Mouse (Mus musculus): ENCODE results near the gene Tctn1. TPM values are rescaled to one million over a fixed set of nuclear protein-coding genes. Genes with fewer than 3 reads are reported as not detected.

Gene Tctn1
- polyA plus RNA-seq (2014; fragmentation: Illumina TruSeq; extraction: RNeasy Lipid Tissue Mini Kit (QIAGEN cat#74804); ENCODE audit: low read depth, low replicate concordance), result 2.3 TPM

DNA sequence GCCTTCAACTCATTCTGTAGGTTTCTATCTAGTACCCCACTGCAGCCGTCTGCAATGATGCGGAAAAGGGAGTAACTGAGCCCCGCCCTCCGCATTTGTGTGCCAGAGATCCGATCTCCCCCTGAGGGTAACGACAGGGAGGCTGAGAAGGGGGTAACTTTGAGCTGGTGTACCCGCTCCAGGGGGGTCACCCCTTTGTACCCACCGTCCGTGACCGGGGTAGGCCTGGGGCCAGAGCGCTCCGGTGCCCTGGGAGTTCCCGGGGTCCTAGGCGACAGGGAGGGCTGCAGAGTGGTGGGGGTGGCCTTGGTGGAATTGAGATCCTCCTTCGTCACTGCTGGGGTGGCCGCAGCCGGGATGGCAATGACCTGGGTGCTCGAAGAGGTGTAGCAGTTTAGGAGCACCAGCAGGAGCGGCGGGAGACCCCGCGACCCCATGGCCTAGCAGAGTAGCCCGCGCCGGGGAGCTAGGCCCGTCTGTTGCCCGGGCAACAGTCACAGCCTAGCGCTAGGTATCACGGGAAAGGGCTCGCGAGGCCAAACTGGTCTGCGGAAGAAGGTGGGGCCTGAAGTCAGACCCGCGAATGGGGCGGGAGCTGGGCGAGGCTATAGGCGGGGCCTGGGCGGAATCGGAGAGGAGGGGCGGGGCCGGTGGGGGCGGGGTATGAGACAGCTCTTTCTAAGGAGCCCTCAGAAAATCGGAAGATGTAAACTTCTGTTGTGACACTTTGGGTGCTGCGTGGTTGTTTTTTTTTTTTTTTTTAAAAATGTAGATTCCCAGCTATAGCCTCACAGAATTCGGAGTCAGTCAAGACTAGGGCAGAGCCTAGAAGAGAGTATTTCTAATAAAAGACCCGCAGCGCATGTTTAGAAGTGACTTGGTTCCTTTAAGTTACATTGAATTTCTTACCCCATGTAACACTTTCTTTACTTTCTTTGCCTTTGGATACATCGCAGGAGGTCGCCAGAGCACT lies at the start of gene Tctn1:
TSS of gene Tctn1 (minus strand) at position 528 of the 973 bp plus-strand sequence.

DNA sequence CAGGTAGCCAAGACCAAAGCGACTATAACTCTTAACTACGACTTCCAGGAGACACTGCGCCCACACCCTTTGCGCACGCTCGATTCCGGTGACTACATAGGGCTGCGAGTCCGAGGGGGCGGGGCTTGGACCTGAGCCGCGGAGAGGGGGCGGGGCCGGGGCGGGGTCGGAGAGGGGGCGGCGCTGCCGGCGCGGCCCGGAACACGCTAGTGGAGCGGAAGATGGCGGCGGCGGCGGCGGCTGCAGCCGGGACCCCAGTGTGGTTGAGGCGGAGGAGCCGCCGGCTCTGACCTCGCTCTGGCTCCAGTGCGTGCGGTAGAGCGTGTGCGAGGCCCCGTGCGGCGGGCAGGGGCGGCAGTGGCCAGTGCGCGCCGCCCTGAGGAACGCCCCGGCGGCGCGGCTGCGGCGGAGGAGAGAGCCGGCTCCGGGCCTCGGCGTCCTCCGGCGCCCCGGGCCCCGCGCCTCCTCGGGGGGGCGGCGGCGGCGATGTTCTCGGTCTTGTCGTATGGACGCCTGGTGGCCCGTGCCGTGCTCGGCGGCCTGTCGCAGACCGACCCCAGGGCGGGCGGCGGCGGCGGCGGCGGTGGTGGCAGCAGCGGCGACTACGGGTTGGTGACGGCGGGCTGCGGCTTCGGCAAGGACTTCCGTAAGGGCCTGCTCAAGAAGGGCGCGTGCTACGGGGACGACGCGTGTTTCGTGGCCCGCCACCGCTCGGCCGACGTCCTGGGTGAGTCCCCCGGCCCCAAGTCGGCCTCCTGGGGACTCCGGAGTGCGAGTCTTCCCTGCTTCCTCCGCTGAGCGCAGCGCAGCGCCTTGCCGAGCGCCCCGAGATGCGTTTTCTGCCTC lies 20.1 kb upstream of the Tctn1 start, which contains the start of gene Pptc7:
TSS of gene Pptc7 (plus strand) at position 183 of the 846 bp plus-strand sequence.

DNA sequence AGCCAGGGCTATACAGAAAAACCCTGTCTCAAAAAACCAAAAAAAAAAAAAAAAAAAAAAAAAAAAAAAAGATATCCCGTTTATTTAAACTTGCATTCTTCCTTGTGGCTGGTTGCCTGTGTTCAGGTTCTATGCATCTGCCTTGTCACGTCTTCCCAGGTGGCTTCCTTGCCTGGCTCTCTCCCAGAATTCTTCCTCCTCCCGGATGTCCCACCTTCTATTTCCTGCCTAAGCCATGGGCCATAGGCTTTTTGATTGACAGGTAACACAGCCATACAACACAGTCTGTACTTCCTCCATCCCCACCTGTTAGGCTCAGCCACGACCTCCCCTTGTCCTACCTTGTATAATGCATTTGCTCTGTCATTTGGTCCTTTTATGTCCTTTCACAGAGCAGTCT lies 57.8 kb downstream of the Tctn1 start, which contains the start of gene Hvcn1:
TSS of gene Hvcn1 (plus strand) at position 330 of the 400 bp plus-strand sequence.

Other genes starting within 250 kb of the Tctn1 start
- 0.13 TPM for gene Cux2, start 214.4 kb downstream of the Tctn1 start, polyA plus RNA-seq (2014; fragmentation: Illumina TruSeq; extraction: RNeasy Lipid Tissue Mini Kit (QIAGEN cat#74804); ENCODE audit: low read depth, low replicate concordance)
- gene Myl2, start 163.5 kb downstream of the Tctn1 start, polyA plus RNA-seq (2014; fragmentation: Illumina TruSeq; extraction: RNeasy Lipid Tissue Mini Kit (QIAGEN cat#74804); ENCODE audit: low read depth, low replicate concordance), result not detected
- not detected for gene Ccdc63, start 123.6 kb downstream of the Tctn1 start, polyA plus RNA-seq (2014; fragmentation: Illumina TruSeq; extraction: RNeasy Lipid Tissue Mini Kit (QIAGEN cat#74804); ENCODE audit: low read depth, low replicate concordance)
- 357 TPM for gene Ppp1cc, start 106.2 kb downstream of the Tctn1 start, polyA plus RNA-seq (2014; fragmentation: Illumina TruSeq; extraction: RNeasy Lipid Tissue Mini Kit (QIAGEN cat#74804); ENCODE audit: low read depth, low replicate concordance)
- 0.79 TPM for gene Hvcn1, start 57.7 kb downstream of the Tctn1 start, polyA plus RNA-seq (2014; fragmentation: Illumina TruSeq; extraction: RNeasy Lipid Tissue Mini Kit (QIAGEN cat#74804); ENCODE audit: low read depth, low replicate concordance)
- gene Pptc7, start 19.9 kb upstream of the Tctn1 start, polyA plus RNA-seq (2014; fragmentation: Illumina TruSeq; extraction: RNeasy Lipid Tissue Mini Kit (QIAGEN cat#74804); ENCODE audit: low read depth, low replicate concordance), result 52.6 TPM
- 9.1 TPM for gene Rad9b, start 89.8 kb upstream of the Tctn1 start, polyA plus RNA-seq (2014; fragmentation: Illumina TruSeq; extraction: RNeasy Lipid Tissue Mini Kit (QIAGEN cat#74804); ENCODE audit: low read depth, low replicate concordance)
- 129 TPM for gene Vps29, start 89.9 kb upstream of the Tctn1 start, polyA plus RNA-seq (2014; fragmentation: Illumina TruSeq; extraction: RNeasy Lipid Tissue Mini Kit (QIAGEN cat#74804); ENCODE audit: low read depth, low replicate concordance)
- 21.3 TPM for gene Gpn3, start 107.4 kb upstream of the Tctn1 start, polyA plus RNA-seq (2014; fragmentation: Illumina TruSeq; extraction: RNeasy Lipid Tissue Mini Kit (QIAGEN cat#74804); ENCODE audit: low read depth, low replicate concordance)
- gene Fam216a, start 107.9 kb upstream of the Tctn1 start, polyA plus RNA-seq (2014; fragmentation: Illumina TruSeq; extraction: RNeasy Lipid Tissue Mini Kit (QIAGEN cat#74804); ENCODE audit: low read depth, low replicate concordance), result 3.8 TPM
- gene Arpc3, start 127.4 kb upstream of the Tctn1 start, polyA plus RNA-seq (2014; fragmentation: Illumina TruSeq; extraction: RNeasy Lipid Tissue Mini Kit (QIAGEN cat#74804); ENCODE audit: low read depth, low replicate concordance), result 230 TPM
- 6.6 TPM for gene Anapc7, start 157.2 kb upstream of the Tctn1 start, polyA plus RNA-seq (2014; fragmentation: Illumina TruSeq; extraction: RNeasy Lipid Tissue Mini Kit (QIAGEN cat#74804); ENCODE audit: low read depth, low replicate concordance)
- 193 TPM for gene Atp2a2, start 237.8 kb upstream of the Tctn1 start, polyA plus RNA-seq (2014; fragmentation: Illumina TruSeq; extraction: RNeasy Lipid Tissue Mini Kit (QIAGEN cat#74804); ENCODE audit: low read depth, low replicate concordance)